Mouse (Mus musculus): ENCODE measurements around the gene Catsper4.

DNA sequence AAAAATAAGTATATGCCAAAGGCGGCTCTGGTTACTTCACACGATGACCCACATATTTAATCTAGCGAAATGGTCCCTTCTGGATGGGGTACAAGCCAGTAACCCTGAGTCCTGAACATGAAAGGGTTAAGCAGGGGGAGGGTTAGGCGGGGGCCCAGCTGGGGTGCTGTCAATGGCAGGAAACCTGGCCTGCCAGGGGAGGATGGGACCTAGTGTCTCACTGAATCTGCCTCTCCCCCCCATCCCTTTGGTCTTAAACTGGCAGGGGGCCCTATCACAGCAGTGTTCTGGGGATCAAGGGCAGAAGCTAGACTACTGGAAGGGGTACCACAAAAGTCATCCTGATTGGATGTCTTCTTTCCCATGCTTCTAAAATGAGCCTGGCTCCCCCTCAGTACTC is 28.7 kb upstream of the Catsper4 start:
- TF ChIP-seq CTCF (IDR thresholded peaks at IDR 0.05; ENCODE audit: low read depth) (no peak), EP300 (IDR thresholded peaks at IDR 0.05; ENCODE audit: low read depth) (no peak)
